Mouse (Mus musculus): ENCODE data around the gene Guca1a. TPM values are rescaled to one million over a fixed set of nuclear protein-coding genes. Genes with fewer than 3 reads are reported as not detected.
A peak's percentile ranks its signal among the peaks of the same experiment; 100 is the strongest.
"Not testable (repeated sequence)": the region's sequence is repeated elsewhere in the genome, so short reads cannot be mapped to it uniquely, and the experiment has no call there.

The Guca1a gene
- polyA plus RNA-seq, 1 experiment from 2014 or later, result 0.84 TPM

DNA sequence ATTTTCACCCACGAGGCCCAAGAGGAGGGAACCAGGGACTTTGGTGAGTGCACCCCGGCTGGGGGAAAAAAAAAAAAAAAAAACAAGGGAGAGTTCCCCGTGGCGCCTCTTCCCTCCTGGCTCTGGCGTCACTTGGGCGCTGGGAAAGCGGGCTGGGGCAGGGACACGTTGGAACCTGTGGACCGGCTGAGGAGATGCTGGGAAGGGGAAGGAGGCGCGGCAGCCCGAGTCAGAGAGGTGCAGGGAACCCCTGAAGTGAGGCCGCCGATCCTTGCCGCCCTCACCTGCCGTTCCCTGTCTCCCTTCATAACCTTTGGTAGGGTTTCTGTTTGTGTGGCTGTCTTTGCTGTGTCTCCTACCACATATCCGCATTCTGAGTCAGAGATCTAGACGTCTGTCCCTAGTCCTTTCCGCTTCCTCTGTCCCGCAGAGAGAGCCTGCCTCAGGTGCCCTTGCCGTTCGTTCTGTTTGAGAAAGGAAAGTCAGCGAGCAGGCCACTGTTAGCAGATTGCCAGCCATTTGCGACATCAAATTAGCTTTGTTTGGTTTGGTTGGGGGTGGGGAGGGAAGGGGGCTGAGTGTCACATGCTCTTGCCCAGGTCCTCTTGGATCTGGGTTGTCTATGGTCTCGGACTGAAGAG is 36.6 kb upstream of the Guca1a start, which contains the start of gene 1700001C19Rik:
1700001C19Rik (minus strand) TSS at position 470 of the 641 bp plus-strand sequence.
- Histone ChIP-seq H3K9ac (peak within 1 kb of the TSS; percentile 49; the same call in 1 of the 2 replicates), H3K9me3 (replicated peaks) (no peaks in the 10 kb centered on the region), H3K27me3 (peaks cover 45% of the 10 kb centered on the region), H3K4me2 (replicated peaks) (peak within 1 kb of the TSS; percentile 72), H3K27ac (no peak within 1 kb of the TSS), H3K4me3 (peak within 1 kb of the TSS; percentile 38), H3K4me1 (peaks cover 16% of the 10 kb centered on the region), H3K36me3 (no peaks in the 10 kb centered on the region)
- ATAC-seq (ENCODE audit: low FRiP score), result no peak
- WGBS, result 4% methylated on average over 25 of the region's 25 CpGs

DNA sequence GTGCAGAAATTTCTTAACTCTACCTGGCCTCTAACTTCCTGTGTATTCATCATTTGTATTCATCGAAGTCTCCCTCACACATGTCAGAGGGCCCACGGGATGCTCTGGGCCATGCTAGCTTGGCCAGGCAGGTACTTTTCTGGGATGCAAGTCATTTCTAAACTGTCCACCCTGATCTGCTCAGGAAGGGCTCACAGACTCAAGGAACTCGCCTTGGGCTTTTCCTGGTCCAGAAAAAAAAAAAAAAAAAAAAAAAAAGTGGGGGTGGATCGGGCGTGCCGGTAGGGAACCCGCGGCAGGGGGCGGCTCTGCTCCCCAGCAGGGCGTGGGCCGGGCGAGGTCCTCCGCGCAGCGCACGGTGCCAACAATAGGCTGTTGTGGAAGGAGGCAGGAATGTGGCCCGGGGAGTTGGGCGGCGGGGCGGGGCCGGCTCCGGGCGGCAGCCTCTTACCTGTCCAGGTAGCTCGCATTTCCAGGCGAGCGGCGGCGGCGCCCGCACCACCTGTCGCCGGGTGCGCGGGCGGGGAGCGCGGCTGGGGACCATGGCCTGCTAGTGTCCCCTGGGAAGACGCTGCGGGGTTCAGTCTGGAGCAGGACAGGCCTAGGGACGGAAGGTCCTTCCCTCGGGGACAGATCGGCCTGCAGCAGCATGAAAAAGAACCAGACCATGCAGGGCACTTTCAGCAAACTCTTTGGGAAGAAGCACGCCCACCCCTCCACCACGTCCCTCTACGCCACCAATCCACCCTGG is 35.9 kb upstream of the Guca1a start, which contains the start of gene AI661453:
AI661453 (plus strand) TSS at position 460 of the 751 bp plus-strand sequence.
- H3K4me3 ChIP-seq, result peak within 1 kb of the TSS; percentile 38
- H3K9me3 ChIP-seq (replicated peaks), result no peaks in the 10 kb centered on the region
- peak within 1 kb of the TSS; percentile 49; the same call in 1 of the 2 replicates for H3K9ac ChIP-seq
- H3K4me1 ChIP-seq, result peaks cover 16% of the 10 kb centered on the region
- peaks cover 45% of the 10 kb centered on the region for H3K27me3 ChIP-seq
- H3K27ac ChIP-seq, result no peak within 1 kb of the TSS
- WGBS, result 2% methylated on average over 45 of the region's 45 CpGs
- H3K4me2 ChIP-seq (replicated peaks), result peak within 1 kb of the TSS; percentile 72
- no peak for ATAC-seq (ENCODE audit: low FRiP score)
- H3K36me3 ChIP-seq, result no peaks in the 10 kb centered on the region

DNA sequence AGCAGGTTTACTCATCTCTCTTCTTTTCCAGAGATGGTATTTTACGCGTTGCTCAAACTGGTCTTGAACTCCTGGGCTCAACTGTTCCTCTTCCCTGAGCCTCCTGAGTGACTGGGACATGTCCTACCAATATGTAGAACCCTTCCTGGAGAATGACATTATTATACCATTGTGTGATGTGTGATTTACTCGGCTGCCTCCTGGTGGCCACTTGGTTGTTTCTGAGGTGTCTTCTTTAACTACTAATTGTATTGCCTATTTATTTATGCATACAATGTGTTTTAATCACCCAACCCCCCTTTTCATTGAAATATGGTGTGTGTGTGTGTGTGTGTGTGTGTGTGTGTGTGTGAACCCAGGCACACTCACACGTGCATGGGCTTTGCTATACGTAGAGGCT is 30.4 kb upstream of the Guca1a start:
- H3K4me1 ChIP-seq, result peaks cover 9% of the 10 kb centered on the region
- no peaks in the 10 kb centered on the region for H3K9me3 ChIP-seq (replicated peaks)
- ATAC-seq (ENCODE audit: low FRiP score), result no peak
- no peak overlapping the region for H3K9ac ChIP-seq
- H3K27me3 ChIP-seq, result peaks cover 8% of the 10 kb centered on the region
- 70% methylated on average over 5 of the region's 5 CpGs for WGBS
- no peaks in the 10 kb centered on the region for H3K36me3 ChIP-seq
- H3K4me3 ChIP-seq, result no peak overlapping the region
- no peak overlapping the region for H3K27ac ChIP-seq
- H3K4me2 ChIP-seq (replicated peaks), result no peak overlapping the region

DNA sequence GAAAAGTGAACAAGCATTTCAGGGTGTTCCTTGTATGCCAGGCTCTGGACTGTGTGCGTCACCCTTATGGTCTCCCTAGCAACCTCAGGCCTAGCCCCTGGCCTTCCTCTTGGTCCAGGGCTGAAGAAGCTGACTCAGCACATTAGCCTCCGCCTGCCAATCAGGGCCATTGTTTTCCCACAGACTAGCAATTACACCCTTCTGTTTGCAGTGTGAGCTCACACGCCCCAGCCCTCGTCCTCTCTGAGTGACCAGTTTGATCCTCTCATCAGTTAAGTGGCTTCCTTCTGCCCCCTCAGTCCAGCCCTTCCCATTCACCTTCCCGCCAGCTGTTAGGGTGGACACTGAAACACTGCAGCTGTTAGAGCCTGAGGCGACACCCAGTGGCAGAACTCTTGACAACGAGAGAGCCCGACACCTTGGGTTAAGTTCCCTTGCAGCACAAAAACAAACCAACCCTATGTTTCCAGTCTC is 28.5 kb upstream of the Guca1a start:
- H3K27me3 ChIP-seq, result no peaks in the 10 kb centered on the region
- H3K36me3 ChIP-seq, result no peaks in the 10 kb centered on the region
- H3K9ac ChIP-seq, result 0 out of 2 replicates have a peak overlapping the region, but pooled peaks have one; percentile 1
- peak; percentile 61 for ATAC-seq (ENCODE audit: low FRiP score)
- H3K4me2 ChIP-seq (replicated peaks), result peak overlapping the region; percentile 13; the same call in 1 of the 2 replicates
- no peaks in the 10 kb centered on the region for H3K9me3 ChIP-seq (replicated peaks)
- H3K4me1 ChIP-seq, result peaks cover 9% of the 10 kb centered on the region
- no peak overlapping the region for H3K27ac ChIP-seq
- H3K4me3 ChIP-seq, result no peak overlapping the region
- WGBS, result 6% methylated on average over 8 of the region's 8 CpGs

DNA sequence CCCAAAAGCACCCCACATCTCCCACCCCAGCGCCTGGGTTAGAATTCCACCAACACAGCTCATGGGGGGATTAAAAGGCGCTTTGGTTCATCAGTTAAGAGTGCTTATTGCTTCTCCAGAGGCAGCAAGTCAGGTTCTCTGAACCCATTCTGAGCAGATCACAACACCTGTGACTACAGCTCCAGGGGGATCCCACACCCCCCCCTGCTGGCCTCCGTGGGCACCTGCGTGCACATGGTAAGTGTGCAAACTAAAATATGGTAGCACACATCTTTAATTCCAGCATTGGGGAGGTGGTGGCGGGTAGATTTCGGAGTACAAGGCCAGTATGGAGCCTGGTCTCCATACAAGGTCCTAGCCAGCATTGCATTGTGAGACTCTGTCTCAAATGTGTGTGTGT is 26.9 kb upstream of the Guca1a start:
- WGBS, result 65% methylated on average over 6 of the region's 6 CpGs
- Histone ChIP-seq H3K27ac (no peak overlapping the region), H3K4me3 (no peak overlapping the region), H3K4me2 (replicated peaks) (no peak overlapping the region), H3K27me3 (no peaks in the 10 kb centered on the region), H3K9me3 (replicated peaks) (no peaks in the 10 kb centered on the region), H3K36me3 (no peaks in the 10 kb centered on the region), H3K9ac (no peak overlapping the region), H3K4me1 (peaks cover 9% of the 10 kb centered on the region)
- ATAC-seq (ENCODE audit: low FRiP score), result no peak

DNA sequence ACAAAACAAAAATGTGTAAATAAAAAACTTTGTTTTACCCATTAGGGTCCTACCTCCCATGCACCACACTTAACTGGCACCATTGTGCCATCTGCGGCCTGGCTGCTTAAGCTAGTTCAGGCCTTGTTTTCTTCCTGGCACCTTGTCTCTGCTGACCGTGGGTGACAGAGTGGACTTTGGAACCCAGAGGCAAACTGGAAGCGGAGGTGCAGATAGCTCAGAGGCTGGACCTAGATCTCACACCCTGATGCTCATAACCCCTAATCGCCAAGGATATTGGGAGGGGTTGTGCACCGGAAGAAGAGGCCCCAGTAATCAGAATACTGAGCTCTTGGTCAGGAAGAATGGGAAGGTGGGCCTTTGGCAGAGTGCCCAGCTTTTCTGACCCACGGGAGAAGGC is 23.8 kb upstream of the Guca1a start:
- no peak overlapping the region for H3K9ac ChIP-seq
- no peaks in the 10 kb centered on the region for H3K36me3 ChIP-seq
- no peak overlapping the region for H3K4me2 ChIP-seq (replicated peaks)
- no peaks in the 10 kb centered on the region for H3K9me3 ChIP-seq (replicated peaks)
- ATAC-seq (ENCODE audit: low FRiP score), result no peak
- peaks cover 8% of the 10 kb centered on the region for H3K4me1 ChIP-seq
- H3K27me3 ChIP-seq, result no peaks in the 10 kb centered on the region; the same call in 1 of the 2 replicates
- H3K4me3 ChIP-seq, result no peak overlapping the region
- no peak overlapping the region for H3K27ac ChIP-seq
- WGBS, result 85% methylated on average over 6 of the region's 6 CpGs

DNA sequence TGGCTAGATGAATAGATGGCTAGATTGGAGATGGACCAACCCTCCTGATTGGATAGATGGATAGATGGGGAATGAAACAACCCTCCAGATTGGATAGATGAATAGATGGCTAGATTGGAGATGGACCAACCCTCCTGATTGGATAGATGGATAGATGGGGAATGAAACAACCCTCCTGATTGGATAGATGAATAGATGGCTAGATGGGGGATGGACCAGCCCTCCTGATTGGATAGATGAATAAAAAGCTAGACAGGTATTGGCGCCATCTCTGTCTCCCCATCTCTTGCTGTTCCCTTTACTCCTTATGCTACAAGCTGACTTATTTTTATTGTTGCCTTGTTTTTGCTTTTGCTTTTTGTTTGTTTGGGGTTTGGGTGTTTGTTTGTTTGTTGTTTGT is 22.2 kb upstream of the Guca1a start:
- H3K27me3 ChIP-seq; H3K27ac ChIP-seq; H3K9me3 ChIP-seq (replicated peaks); ATAC-seq (ENCODE audit: low FRiP score); H3K36me3 ChIP-seq; H3K4me1 ChIP-seq; H3K4me2 ChIP-seq (replicated peaks); H3K4me3 ChIP-seq; H3K9ac ChIP-seq: not testable (repeated sequence)
- WGBS, result 100% methylated on average over 1 of the region's 1 CpGs

DNA sequence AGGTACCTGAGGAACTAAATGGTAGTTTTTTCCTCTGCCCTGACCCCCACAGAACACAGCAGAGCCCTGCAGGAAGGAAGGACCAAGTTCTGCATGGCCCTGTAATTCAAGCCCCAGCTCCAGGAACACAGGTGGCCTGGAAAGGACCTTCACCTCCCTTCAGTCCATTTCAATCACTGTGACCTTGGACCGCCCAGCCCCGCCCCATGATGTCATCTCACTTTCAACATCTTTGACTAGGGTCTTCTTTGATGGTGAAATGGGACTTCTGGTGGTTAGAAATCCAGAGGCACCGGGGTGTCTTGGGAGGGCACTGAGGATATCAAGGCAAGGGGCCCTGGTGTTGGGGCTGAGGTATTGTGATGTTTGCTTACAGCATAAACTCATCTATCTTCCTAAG is 21.2 kb upstream of the Guca1a start:
- ATAC-seq (ENCODE audit: low FRiP score), result no peak
- 82% methylated on average over 3 of the region's 3 CpGs for WGBS
- H3K27ac ChIP-seq, result no peak overlapping the region

DNA sequence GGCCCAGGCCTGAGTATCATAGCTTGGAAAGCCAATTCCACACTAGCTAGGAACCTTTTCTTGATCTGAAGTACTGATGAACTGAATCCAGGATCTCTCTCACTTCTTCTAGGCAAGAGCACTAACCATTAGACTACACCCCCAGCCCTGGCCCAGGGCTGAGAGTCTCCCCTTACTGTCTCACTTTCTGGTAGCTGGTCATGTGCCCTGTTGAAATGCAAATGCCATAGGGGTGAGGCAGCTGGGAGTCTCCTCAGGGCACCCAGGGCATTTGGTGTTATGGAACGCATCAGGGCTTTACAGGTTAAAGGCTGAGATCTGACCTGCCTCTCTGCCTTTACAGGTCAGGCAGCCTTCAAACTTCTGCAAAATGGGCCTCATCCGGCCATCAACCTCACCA is 19.8 kb upstream of the Guca1a start:
- H3K9me3 ChIP-seq (replicated peaks), result no peaks in the 10 kb centered on the region
- H3K27ac ChIP-seq, result no peak overlapping the region
- no peaks in the 10 kb centered on the region for H3K36me3 ChIP-seq
- no peaks in the 10 kb centered on the region for H3K4me1 ChIP-seq
- H3K4me3 ChIP-seq, result no peak overlapping the region
- 65% methylated on average over 2 of the region's 2 CpGs for WGBS
- ATAC-seq (ENCODE audit: low FRiP score), result no peak
- no peaks in the 10 kb centered on the region; the same call in 1 of the 2 replicates for H3K27me3 ChIP-seq
- H3K9ac ChIP-seq, result no peak overlapping the region
- H3K4me2 ChIP-seq (replicated peaks), result no peak overlapping the region

More for the DNA sequence above, 21.2 kb upstream of the Guca1a start:
- no peaks in the 10 kb centered on the region for H3K4me1 ChIP-seq
- H3K4me2 ChIP-seq (replicated peaks), result no peak overlapping the region
- H3K36me3 ChIP-seq, result no peaks in the 10 kb centered on the region
- H3K27me3 ChIP-seq, result no peaks in the 10 kb centered on the region; the same call in 1 of the 2 replicates
- H3K9ac ChIP-seq, result no peak overlapping the region
- no peak overlapping the region for H3K4me3 ChIP-seq
- no peaks in the 10 kb centered on the region for H3K9me3 ChIP-seq (replicated peaks)

DNA sequence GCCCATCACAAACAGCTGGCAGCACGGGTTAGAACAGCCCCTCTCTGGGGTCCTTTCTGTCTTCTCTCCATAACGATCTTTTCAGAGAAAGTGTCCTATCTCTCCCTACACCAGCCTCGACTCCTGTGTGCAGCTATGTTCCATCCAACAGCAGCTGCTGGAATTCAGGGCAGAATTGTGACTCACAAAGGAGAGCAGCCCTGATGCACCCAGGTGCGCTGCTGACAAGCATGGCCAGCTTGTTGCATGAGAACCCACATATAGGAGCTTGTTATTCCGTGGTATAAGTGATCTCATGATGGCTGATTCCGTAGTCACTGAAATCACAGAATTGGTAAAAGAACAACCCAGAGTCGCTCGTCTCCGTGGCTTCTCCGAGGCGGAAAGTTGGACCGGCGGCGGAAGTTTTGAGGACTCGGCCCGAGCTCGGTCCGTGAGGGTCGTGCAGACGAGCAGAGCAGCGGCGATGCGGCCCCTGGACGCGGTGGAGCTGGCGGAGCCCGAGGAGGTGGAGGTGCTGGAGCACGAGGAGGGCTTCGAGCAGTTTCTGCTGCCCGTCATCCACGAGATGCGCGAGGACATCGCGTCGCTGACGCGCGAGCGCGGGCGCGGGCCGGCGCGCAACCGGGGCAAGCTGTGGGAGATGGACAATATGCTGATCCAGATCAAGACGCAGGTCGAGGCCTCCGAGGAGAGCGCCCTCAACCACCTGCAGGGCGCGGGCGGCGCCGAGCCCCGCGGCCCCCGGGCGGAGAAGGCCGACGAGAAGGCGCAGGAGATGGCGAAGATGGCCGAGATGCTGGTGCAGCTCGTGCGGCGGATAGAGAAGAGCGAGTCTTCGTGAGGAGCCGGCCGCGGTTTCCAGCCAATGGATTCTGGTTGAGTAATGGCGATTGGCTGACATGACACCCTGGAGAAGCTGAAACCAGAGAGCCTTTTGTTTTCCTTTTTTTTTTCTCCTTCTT is 9.8 kb upstream of the Guca1a start:
- H3K9me3 ChIP-seq (replicated peaks); H3K4me1 ChIP-seq; H3K27ac ChIP-seq; H3K36me3 ChIP-seq: not testable (repeated sequence)
- Histone ChIP-seq H3K27me3 (peaks cover 48% of the 10 kb centered on the region), H3K9ac (0 out of 2 replicates have a peak overlapping the region, but pooled peaks have one; percentile 43), H3K4me3 (peak overlapping the region; percentile 35), H3K4me2 (replicated peaks) (peak overlapping the region; percentile 60)
- WGBS, result 3% methylated on average over 74 of the region's 74 CpGs
- ATAC-seq (ENCODE audit: low FRiP score), result 0 out of 2 replicates have a peak, but pooled peaks have one; percentile 19

DNA sequence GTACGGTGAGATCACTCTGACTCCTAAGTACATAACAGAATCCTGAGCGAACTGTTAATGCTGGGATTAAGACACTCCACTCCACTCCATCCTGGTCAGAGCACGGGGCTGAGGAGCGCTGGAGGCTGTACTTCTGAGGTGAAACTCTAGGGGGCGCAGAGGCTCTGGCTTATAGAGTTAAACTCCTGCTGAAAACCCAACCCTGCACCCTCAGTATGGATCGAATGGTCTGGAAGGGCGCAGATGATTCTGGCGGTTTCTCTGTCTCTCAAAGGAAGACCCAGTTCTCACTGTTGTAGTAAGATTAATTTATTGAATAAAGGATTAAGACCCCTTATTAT is 8.1 kb upstream of the Guca1a start:
- H3K9ac ChIP-seq, result no peak overlapping the region
- ATAC-seq (ENCODE audit: low FRiP score), result no peak
- no peak overlapping the region for H3K4me3 ChIP-seq
- no peak overlapping the region for H3K4me2 ChIP-seq (replicated peaks)
- H3K27me3 ChIP-seq, result peaks cover 50% of the 10 kb centered on the region
- no peaks in the 10 kb centered on the region for H3K36me3 ChIP-seq
- H3K27ac ChIP-seq, result no peak overlapping the region
- no peaks in the 10 kb centered on the region for H3K9me3 ChIP-seq (replicated peaks)
- 27% methylated on average over 8 of the region's 8 CpGs for WGBS
- no peaks in the 10 kb centered on the region for H3K4me1 ChIP-seq

All from hindbrain, embryonic 12.5 days (tissue).